Mouse (Mus musculus): ENCODE measurements around the gene Slc31a1. TPM values are rescaled to one million over a fixed set of nuclear protein-coding genes. Genes with fewer than 3 reads are reported as not detected.

Slc31a1 gene
- polyA plus RNA-seq, 1 experiment from 2014 or later: 48.3 TPM

GRCm38 (mm10) chr4:62322684-62323083, 37.8 kb upstream of the Slc31a1 start:
- no peaks in the 10 kb centered on the region for H3K27me3 ChIP-seq (ENCODE audit: insufficient read depth, low read length)
- H3K9ac ChIP-seq (ENCODE audit: low read depth, low read length): no peak overlapping the region
- WGBS: 88% methylated on average over 3 of the region's 3 CpGs
- no peaks in the 10 kb centered on the region for H3K4me1 ChIP-seq (replicated peaks; ENCODE audit: insufficient read depth, low read length)
- H3K36me3 ChIP-seq (ENCODE audit: insufficient read depth, low read length): peaks cover 37% of the 10 kb centered on the region
- no peak for DNase-seq (ENCODE audit: low spot score)
- no peak overlapping the region for H3K27ac ChIP-seq
- no peaks in the 10 kb centered on the region for H3K9me3 ChIP-seq (replicated peaks; ENCODE audit: low read length)
- no peak overlapping the region for H3K4me2 ChIP-seq (ENCODE audit: low read length)
- ATAC-seq (replicated peaks; ENCODE audit: low FRiP score, low read depth): no peak
- H3K4me3 ChIP-seq (replicated peaks; ENCODE audit: low read depth, low read length): no peak overlapping the region
- TF ChIP-seq CTCF (IDR thresholded peaks at IDR 0.05; ENCODE audit: low read depth): no peak

- Histone ChIP-seq H3K36me3 (ENCODE audit: insufficient read depth, low read length) (peaks cover 21% of the 10 kb centered on the region), H3K4me3 (replicated peaks; ENCODE audit: low read depth, low read length) (no peak overlapping the region), H3K27ac (no peak overlapping the region), H3K4me1 (replicated peaks; ENCODE audit: insufficient read depth, low read length) (no peaks in the 10 kb centered on the region), H3K9ac (ENCODE audit: low read depth, low read length) (no peak overlapping the region), H3K4me2 (ENCODE audit: low read length) (no peak overlapping the region), H3K27me3 (ENCODE audit: insufficient read depth, low read length) (no peaks in the 10 kb centered on the region), H3K9me3 (replicated peaks; ENCODE audit: low read length) (no peaks in the 10 kb centered on the region)
- no peak for TF ChIP-seq CTCF (IDR thresholded peaks at IDR 0.05; ENCODE audit: low read depth)
- DNase-seq (ENCODE audit: low spot score) (no peak), ATAC-seq (replicated peaks; ENCODE audit: low FRiP score, low read depth) (no peak)
These were observed 34.4 kb upstream of the Slc31a1 start for GRCm38 (mm10) chr4:62326111-62326510.

- ATAC-seq (replicated peaks; ENCODE audit: low FRiP score, low read depth) (no peak), DNase-seq (ENCODE audit: low spot score) (no peak)
- Histone ChIP-seq H3K4me1 (replicated peaks; ENCODE audit: insufficient read depth, low read length) (no peaks in the 10 kb centered on the region), H3K27ac (no peak overlapping the region), H3K9ac (ENCODE audit: low read depth, low read length) (no peak overlapping the region), H3K27me3 (ENCODE audit: insufficient read depth, low read length) (no peaks in the 10 kb centered on the region), H3K4me2 (ENCODE audit: low read length) (no peak overlapping the region), H3K36me3 (ENCODE audit: insufficient read depth, low read length) (peaks cover 8% of the 10 kb centered on the region; the same call in 1 of the 2 replicates), H3K9me3 (replicated peaks; ENCODE audit: low read length) (no peaks in the 10 kb centered on the region), H3K4me3 (replicated peaks; ENCODE audit: low read depth, low read length) (no peak overlapping the region)
- WGBS: 88% methylated on average over 6 of the region's 6 CpGs
- no peak for TF ChIP-seq CTCF (IDR thresholded peaks at IDR 0.05; ENCODE audit: low read depth)
These were observed 31.4 kb upstream of the Slc31a1 start for GRCm38 (mm10) chr4:62328941-62329660.

- H3K36me3 ChIP-seq (ENCODE audit: insufficient read depth, low read length): peaks cover 16% of the 10 kb centered on the region
- no peaks in the 10 kb centered on the region for H3K4me1 ChIP-seq (replicated peaks; ENCODE audit: insufficient read depth, low read length)
- DNase-seq (ENCODE audit: low spot score): peak; percentile 20
- no peak for ATAC-seq (replicated peaks; ENCODE audit: low FRiP score, low read depth)
- no peaks in the 10 kb centered on the region for H3K9me3 ChIP-seq (replicated peaks; ENCODE audit: low read length)
- no peaks in the 10 kb centered on the region for H3K27me3 ChIP-seq (ENCODE audit: insufficient read depth, low read length)
- no peak overlapping the region for H3K4me2 ChIP-seq (ENCODE audit: low read length)
- WGBS: 82% methylated on average over 5 of the region's 5 CpGs
- H3K9ac ChIP-seq (ENCODE audit: low read depth, low read length): no peak overlapping the region
- H3K27ac ChIP-seq: no peak overlapping the region
- TF ChIP-seq CTCF (IDR thresholded peaks at IDR 0.05; ENCODE audit: low read depth): peak; percentile 51
- H3K4me3 ChIP-seq (replicated peaks; ENCODE audit: low read depth, low read length): no peak overlapping the region
These were observed 28.6 kb upstream of the Slc31a1 start for GRCm38 (mm10) chr4:62331977-62332376.

- H3K4me2 ChIP-seq (ENCODE audit: low read length): no peak overlapping the region
- H3K27ac ChIP-seq: no peak overlapping the region
- DNase-seq (ENCODE audit: low spot score) (no peak), ATAC-seq (replicated peaks; ENCODE audit: low FRiP score, low read depth) (no peak)
- WGBS: 95% methylated on average over 5 of the region's 5 CpGs
- peaks cover 32% of the 10 kb centered on the region for H3K36me3 ChIP-seq (ENCODE audit: insufficient read depth, low read length)
- no peak for TF ChIP-seq CTCF (IDR thresholded peaks at IDR 0.05; ENCODE audit: low read depth)
- no peak overlapping the region for H3K4me3 ChIP-seq (replicated peaks; ENCODE audit: low read depth, low read length)
- H3K27me3 ChIP-seq (ENCODE audit: insufficient read depth, low read length): no peaks in the 10 kb centered on the region
- no peaks in the 10 kb centered on the region for H3K4me1 ChIP-seq (replicated peaks; ENCODE audit: insufficient read depth, low read length)
- no peak overlapping the region for H3K9ac ChIP-seq (ENCODE audit: low read depth, low read length)
- no peaks in the 10 kb centered on the region for H3K9me3 ChIP-seq (replicated peaks; ENCODE audit: low read length)
These were observed 22.0 kb upstream of the Slc31a1 start for GRCm38 (mm10) chr4:62338536-62338935.

- TF ChIP-seq CTCF (IDR thresholded peaks at IDR 0.05; ENCODE audit: low read depth): peak; percentile 56; the same call in 1 of the 2 replicates
- Histone ChIP-seq H3K4me2 (ENCODE audit: low read length) (no peak overlapping the region), H3K4me1 (replicated peaks; ENCODE audit: insufficient read depth, low read length) (0 out of 2 replicates have a peak, but pooled peaks cover 1% of the 10 kb centered on the region), H3K27me3 (ENCODE audit: insufficient read depth, low read length) (no peaks in the 10 kb centered on the region), H3K9me3 (replicated peaks; ENCODE audit: low read length) (no peaks in the 10 kb centered on the region), H3K27ac (no peak overlapping the region), H3K9ac (ENCODE audit: low read depth, low read length) (no peak overlapping the region), H3K36me3 (ENCODE audit: insufficient read depth, low read length) (peaks cover 18% of the 10 kb centered on the region; the same call in 1 of the 2 replicates), H3K4me3 (replicated peaks; ENCODE audit: low read depth, low read length) (no peak overlapping the region)
- ATAC-seq (replicated peaks; ENCODE audit: low FRiP score, low read depth) (no peak), DNase-seq (ENCODE audit: low spot score) (no peak)
- WGBS: 100% methylated on average over 1 of the region's 1 CpGs
These were observed 16.5 kb upstream of the Slc31a1 start for GRCm38 (mm10) chr4:62344000-62344399.

Data from kidney, postnatal 0 days (tissue).